Mouse (Mus musculus) liver, embryonic 14.5 days (tissue): ENCODE data around the gene Cdc42ep3. TPM values are rescaled to one million over a fixed set of nuclear protein-coding genes. Genes with fewer than 3 reads are reported as not detected.

Experiments used
- ATAC-seq: fragments of 200-750 bp; cut with Nextera tagmentation; 2 replicates; pipeline ENCODE4 v1.8.0; 2017; ENCODE audit warnings: moderate number of reproducible peaks, mild to moderate bottlenecking, moderate library complexity; ENCODE audit not compliant: insufficient read depth
- DNase-seq, 3 experiments: peaks; one replicate each; pipeline ENCODE4 v3.0.0-alpha.2; 2012 to 2013; ENCODE audit warnings: low read depth in 3 of 3, low spot score in 3 of 3
- H3K27ac ChIP-seq: fragments of 300-500 bp; sonication (generic); 2 replicates; pipeline ENCODE4 v1.5.1; 2014; ENCODE audit warnings: moderate library complexity, mild to moderate bottlenecking, control low read depth, inconsistent platforms
- H3K27me3 ChIP-seq: fragments of 300-500 bp; sonication (generic); 2 replicates; pipeline ENCODE4 v1.6.1; 2014; ENCODE audit warnings: mild to moderate bottlenecking, low read length, moderate library complexity; ENCODE audit not compliant: control insufficient read depth, insufficient read depth
- H3K36me3 ChIP-seq: fragments of 300-500 bp; sonication (generic); replicated peaks from 2 replicates; pipeline ENCODE4 v1.6.1; 2014; ENCODE audit warnings: low read depth; ENCODE audit not compliant: control insufficient read depth, insufficient read depth
- H3K4me1 ChIP-seq, 2 experiments: fragments of 200-500 bp in 1 of 2; fragments of 300-500 bp in 1 of 2; sonication (generic) in 1 of 2; replicated peaks; 2 replicates each; pipeline ENCODE4 v1.6.1; 2012 to 2014; ENCODE audit warnings: antibody characterized with exemption in 1 of 2, inconsistent platforms in 1 of 2, low read length in 1 of 2; ENCODE audit not compliant: control insufficient read depth in 2 of 2, insufficient read depth in 2 of 2
- H3K4me2 ChIP-seq: fragments of 300-500 bp; sonication (generic); 2 replicates; pipeline ENCODE4 v1.6.1; 2014; ENCODE audit warnings: low read depth, mild to moderate bottlenecking, control low read depth, moderate library complexity
- H3K4me3 ChIP-seq, 2 experiments: fragments of 200-500 bp in 1 of 2; fragments of 300-500 bp in 1 of 2; sonication (generic) in 1 of 2; 2 replicates each; pipeline ENCODE4 v1.5.1; 2012 to 2014; ENCODE audit warnings: low read depth in 2 of 2, low read length in 2 of 2, mild to moderate bottlenecking in 2 of 2, control low read depth in 1 of 2, inconsistent platforms in 1 of 2, moderate library complexity in 1 of 2; ENCODE audit not compliant: insufficient read depth in 1 of 2
- H3K9ac ChIP-seq: fragments of 300-500 bp; sonication (generic); replicated peaks from 2 replicates; pipeline ENCODE4 v1.6.1; 2014; ENCODE audit warnings: mild to moderate bottlenecking, control low read depth, moderate library complexity
- H3K9me3 ChIP-seq: fragments of 300-500 bp; sonication (generic); 2 replicates; pipeline ENCODE4 v1.6.1; 2016; ENCODE audit warnings: low read length, mixed read lengths; ENCODE audit not compliant: control insufficient read depth
- CTCF ChIP-seq: IDR thresholded peaks from 2 replicates; pipeline ENCODE4 v1.5.1; 2016; ENCODE audit warnings: antibody characterized with exemption, low read depth, control low read depth
- EP300 ChIP-seq: IDR thresholded peaks from 2 replicates; pipeline ENCODE4 v1.6.1; 2016; ENCODE audit warnings: antibody characterized with exemption, low read depth
- WGBS: fragments of 180-500 bp; shearing (Covaris S2); extraction: QIAGEN DNeasy Blood & Tissue Kit; methylation state at CpG from one replicate; pipeline ENCODE4 v1.1.7; 2014; ENCODE audit not compliant: insufficient replicate concordance; 5-methylcytosine and 5-hydroxymethylcytosine counted together
- polyA plus RNA-seq, 2 experiments: library from polyadenylated mRNA; depleted of rRNA in 1 of 2; stranded (reverse) in 1 of 2; unstranded in 1 of 2; fragments of >200 nt; fragmentation: Nextera tagmentation in 1 of 2; extraction: Ambion mirVana in 1 of 2; gene quantifications; 2 replicates each; pipeline versions ENCODE4 v1.2.1 to v1.2.3; 2012 to 2014

Gene Cdc42ep3
- polyA plus RNA-seq, 2 experiments = 17.2 to 52.5 TPM

DNA sequence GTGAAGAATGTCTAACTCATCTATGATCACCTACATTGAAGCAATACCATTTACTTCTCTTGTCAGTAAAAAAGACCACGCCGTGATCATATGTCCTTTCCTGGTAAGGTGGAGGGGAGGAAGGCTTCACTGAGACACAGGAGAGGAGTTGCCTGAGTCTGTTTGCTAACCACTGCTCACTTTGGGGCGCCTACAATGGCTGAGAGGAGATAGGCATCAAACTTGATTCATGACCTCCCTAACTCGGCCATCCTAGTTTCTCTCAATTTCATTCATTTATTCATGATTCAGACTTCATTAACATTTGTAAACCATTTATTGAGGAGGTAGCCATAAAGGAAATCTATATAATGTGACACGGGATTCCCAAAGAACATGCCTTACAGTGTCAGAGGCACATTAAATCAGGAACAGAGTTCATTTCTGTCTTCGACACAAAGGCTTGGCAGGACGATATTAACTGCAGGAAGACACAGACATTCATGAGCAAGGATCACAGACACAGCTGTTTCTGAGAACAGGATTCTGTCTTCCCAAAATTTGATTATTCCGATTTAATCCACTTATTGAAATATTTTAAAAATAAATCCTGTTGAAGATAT lies 32.7 kb upstream of the Cdc42ep3 start:
- no peaks in the 10 kb centered on the region for H3K9me3 ChIP-seq
- H3K4me1 ChIP-seq = no peaks in the 10 kb centered on the region
- no peak for DNase-seq
- H3K4me2 ChIP-seq = no peak overlapping the region
- WGBS = 57% methylated on average over 8 of the region's 8 CpGs
- no peak overlapping the region for H3K27ac ChIP-seq
- no peaks in the 10 kb centered on the region; the same call in 1 of the 2 replicates for H3K27me3 ChIP-seq
- H3K36me3 ChIP-seq = no peaks in the 10 kb centered on the region
- ATAC-seq = no peak
- H3K4me3 ChIP-seq = no peak overlapping the region
- H3K9ac ChIP-seq = no peak overlapping the region
- no peak for TF ChIP-seq EP300
- TF ChIP-seq CTCF = no peak

DNA sequence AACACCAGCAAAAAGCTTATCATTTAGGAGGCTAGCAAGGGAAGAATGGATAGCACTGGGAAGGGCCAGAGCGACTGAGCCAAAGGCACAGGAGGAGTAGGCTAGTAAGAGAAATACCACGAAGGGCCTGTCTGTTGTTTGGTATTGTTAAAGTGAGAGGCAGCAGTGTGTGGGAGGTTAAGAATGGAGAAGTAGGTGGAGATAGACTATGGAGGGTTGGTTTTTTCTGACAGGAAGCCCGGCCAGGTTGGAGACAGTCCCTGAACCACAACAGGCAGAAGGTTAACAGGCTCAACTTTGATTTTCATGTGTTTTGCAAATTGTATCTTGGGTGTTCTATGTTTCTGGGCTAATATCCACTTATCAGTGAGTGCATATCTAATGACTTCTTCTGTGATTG lies 26.6 kb upstream of the Cdc42ep3 start:
- Histone ChIP-seq H3K9ac (no peak overlapping the region), H3K27ac (no peak overlapping the region), H3K4me1 (no peaks in the 10 kb centered on the region; a peak in 1 of 4 replicates), H3K27me3 (no peaks in the 10 kb centered on the region), H3K4me2 (no peak overlapping the region), H3K36me3 (no peaks in the 10 kb centered on the region), H3K9me3 (no peaks in the 10 kb centered on the region), H3K4me3 (no peak overlapping the region)
- DNase-seq (no peak), ATAC-seq (no peak)
- TF ChIP-seq EP300 (no peak), CTCF (no peak)
- 29% methylated on average over 3 of the region's 3 CpGs for WGBS

DNA sequence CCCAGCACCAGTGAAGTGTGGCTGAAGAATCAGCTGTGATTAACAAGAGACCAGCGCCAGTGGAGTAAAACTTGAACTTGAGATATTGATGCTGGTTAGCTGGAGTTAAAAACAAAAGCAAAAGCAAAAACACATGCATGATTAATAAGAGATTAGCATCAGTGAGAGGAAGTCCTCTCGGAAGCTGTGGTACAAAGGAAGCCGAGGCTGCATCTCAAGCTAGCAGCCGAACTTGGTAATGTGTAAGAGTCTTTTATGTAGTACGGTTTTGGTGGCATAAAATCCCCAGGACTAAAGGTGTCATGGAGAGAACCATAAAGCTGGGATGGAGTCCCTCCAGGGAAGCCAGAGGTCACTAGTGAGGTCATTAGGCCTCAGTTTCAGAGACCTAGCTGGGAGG lies 24.3 kb upstream of the Cdc42ep3 start:
- Histone ChIP-seq H3K27me3 (no peaks in the 10 kb centered on the region), H3K27ac (no peak overlapping the region), H3K4me3 (no peak overlapping the region), H3K4me1 (no peaks in the 10 kb centered on the region; a peak in 1 of 4 replicates), H3K9me3 (no peaks in the 10 kb centered on the region), H3K9ac (no peak overlapping the region), H3K36me3 (no peaks in the 10 kb centered on the region), H3K4me2 (no peak overlapping the region)
- TF ChIP-seq EP300 = no peak
- TF ChIP-seq CTCF = no peak
- ATAC-seq = no peak
- DNase-seq = no peak
- 25% methylated on average over 5 of the region's 5 CpGs for WGBS

DNA sequence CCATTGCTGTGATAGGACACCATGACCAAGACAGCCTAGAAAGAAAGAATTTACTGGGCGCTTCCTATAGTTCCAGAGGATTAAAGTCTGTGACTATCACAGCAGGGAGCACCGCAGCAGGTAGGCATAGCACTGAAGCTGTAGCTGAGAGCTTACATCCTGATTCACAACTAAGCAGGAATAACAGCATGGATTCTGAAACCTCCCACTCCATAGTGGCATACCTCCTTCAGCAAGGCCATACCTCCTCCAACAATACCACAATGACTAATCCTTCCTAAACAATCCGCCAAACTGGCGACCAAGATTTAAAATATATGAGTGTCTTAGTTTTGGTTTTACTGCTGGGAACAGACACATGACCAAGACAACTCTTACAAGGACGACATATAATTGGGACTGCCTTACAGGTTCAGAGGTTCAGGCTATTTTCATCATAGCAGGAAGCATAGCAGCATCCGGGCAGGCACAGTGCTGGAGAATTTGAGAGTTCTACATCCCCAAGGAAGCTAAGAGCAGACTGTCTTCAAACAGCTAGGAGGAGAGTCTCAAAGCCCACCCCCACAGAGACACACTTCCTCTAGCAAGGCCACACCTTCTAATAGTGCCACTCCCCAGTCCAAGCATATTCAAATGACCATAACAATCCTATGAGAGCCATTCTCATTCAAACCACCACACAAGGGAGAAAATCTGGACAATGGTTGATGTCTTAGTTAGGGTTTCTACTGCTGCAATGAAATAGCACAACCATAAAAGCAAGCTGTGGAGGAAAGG lies 21.7 kb upstream of the Cdc42ep3 start:
- TF ChIP-seq EP300 (no peak), CTCF (no peak)
- Histone ChIP-seq H3K4me1 (no peaks in the 10 kb centered on the region; a peak in 1 of 4 replicates), H3K36me3 (no peaks in the 10 kb centered on the region), H3K4me2 (no peak overlapping the region), H3K27ac (no peak overlapping the region), H3K9ac (no peak overlapping the region), H3K9me3 (no peaks in the 10 kb centered on the region), H3K27me3 (no peaks in the 10 kb centered on the region), H3K4me3 (no peak overlapping the region)
- ATAC-seq = no peak
- WGBS = 45% methylated on average over 6 of the region's 6 CpGs
- no peak for DNase-seq

DNA sequence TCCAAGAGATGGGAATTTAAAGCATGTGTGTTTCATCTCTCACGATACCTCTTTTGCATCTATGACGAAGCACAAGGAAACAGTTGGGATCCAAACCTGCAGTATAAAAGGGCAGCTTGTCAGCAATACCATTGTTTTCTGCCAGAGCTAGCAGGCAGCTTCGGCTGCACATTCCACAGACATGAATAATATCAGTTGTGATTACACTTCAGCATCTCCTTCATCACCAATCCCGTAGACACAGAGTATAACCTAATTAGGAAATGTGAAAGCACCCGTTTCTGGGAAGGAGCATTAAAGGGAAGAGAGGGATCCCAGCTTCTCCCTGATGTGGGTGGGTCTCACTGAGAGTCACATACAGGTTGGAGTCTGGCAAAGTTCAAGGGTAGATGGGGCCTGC lies 18.1 kb upstream of the Cdc42ep3 start:
- H3K4me3 ChIP-seq = no peak overlapping the region
- no peak overlapping the region for H3K27ac ChIP-seq
- no peaks in the 10 kb centered on the region for H3K4me1 ChIP-seq
- no peak overlapping the region for H3K9ac ChIP-seq
- no peaks in the 10 kb centered on the region for H3K9me3 ChIP-seq
- DNase-seq = no peak
- no peaks in the 10 kb centered on the region for H3K36me3 ChIP-seq
- TF ChIP-seq CTCF (no peak), EP300 (no peak)
- 63% methylated on average over 5 of the region's 5 CpGs for WGBS
- no peak for ATAC-seq
- H3K4me2 ChIP-seq = no peak overlapping the region
- H3K27me3 ChIP-seq = no peaks in the 10 kb centered on the region
